Mouse (Mus musculus) lung, postnatal 14 days (tissue): ENCODE data around the gene Dzip1.
A peak's percentile ranks its signal among the peaks of the same experiment; 100 is the strongest.

Source experiments
- DNase-seq: peaks from one replicate; pipeline ENCODE4 v3.0.0; 2021

Dzip1 gene

DNA sequence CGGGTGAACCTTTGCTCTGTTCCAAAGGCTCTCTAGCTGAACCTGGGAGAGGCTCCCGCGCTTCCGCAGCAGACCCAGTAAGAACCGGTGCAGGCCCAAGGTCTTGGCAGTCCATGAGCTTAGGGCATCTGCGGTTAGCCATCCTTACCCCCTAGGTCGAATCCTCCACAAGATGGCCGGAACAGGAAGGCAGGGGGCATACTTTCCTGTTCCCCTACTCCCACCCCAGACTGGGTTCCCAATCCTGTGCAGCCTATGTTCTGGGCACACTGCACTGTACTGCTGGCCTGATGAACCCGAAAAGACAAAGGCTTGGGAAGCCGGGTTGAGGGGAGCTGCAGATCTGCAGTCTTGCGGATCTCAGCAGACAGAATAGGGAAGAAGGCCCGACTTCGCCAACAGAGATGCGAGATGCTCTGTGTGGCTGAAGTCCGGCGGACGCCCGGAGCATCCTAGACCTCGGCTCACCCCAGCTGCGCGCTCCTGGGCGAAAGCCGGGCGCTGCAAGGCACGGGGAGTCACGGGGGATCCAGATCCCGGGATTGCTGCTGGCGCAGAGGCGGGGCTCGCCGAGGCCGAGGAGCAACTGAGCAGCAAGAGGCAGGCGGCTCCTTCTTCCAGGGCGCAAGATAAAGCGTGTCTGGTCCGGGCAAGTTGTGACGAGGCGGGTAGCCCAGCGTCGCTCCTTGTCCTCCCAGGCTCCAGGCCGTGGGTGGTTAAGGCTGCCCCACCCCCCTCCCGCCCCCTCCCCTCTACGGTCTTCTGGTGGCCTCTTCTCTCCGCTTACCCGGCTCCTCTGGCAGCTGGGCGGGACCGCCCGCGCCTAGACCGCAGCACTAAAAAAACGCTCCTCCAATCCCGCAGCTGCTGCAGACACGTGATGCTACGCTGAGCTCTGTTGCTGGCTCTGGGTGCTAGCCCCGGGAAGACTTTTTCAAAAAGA lies at the start of gene Dzip1:
Dzip1 (minus strand) TSS at position 788 of the 943 bp plus-strand sequence.
- DNase-seq: peak; percentile 56

- DNase-seq: no peak
Measured at GRCm38 (mm10) chr14:118972268-118972667, 47.0 kb upstream of the Dzip1 start.

DNA sequence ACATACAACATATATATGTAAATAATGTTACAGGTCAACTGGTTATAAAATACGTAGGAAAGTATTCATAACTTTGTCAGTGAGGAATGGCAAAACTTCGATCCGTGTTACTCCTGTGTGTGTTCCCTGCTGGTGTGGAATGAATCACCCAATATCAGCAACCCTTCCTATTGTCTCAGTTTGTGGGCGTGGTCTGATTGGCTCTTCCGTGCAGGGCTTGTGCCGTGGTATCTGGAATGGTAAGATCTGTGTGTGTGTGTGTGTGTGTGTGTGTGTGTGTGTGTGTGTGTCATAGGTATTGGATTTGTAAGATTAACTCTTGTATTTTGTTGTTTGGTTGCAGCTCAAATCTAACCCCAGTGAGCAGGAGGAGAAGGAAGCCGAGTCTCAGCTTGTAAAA lies 42.4 kb upstream of the Dzip1 start:
- DNase-seq: no peak

- no peak for DNase-seq
Measured at GRCm38 (mm10) chr14:118965356-118966000, 40.2 kb upstream of the Dzip1 start.

- no peak for DNase-seq
Measured at GRCm38 (mm10) chr14:118958010-118958409, 32.8 kb upstream of the Dzip1 start.

DNA sequence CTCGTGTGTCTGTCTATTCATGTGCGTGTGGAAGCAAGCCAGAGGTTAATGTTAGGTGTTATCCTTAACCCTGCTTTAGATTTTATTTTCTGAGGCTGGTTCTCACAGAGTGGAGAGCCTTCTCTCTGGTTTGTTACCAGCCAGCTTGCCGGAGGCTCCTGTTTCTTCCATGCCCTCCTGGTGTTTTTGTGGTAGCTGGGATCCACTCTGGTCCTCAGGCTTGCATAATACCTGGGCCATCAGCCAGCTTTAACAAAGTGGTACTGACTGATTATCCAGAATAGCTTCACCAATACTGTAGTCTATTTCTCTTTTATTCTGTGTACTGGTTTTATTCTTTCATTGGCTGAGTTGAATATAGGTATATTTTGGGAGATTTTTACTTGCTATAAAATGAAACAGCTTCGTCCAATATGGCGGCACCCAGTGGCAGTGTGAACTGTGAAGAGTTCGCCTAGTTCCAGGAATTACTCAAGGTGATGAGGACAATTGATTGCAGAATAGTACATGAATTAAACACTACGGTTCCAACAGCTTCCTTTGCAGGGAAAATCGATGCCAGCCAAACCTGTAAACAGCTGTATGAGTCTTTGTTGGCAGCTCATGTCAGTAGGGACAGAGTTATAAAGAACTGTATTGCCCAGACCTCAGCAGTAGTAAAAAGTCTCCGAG lies 26.8 kb upstream of the Dzip1 start:
- DNase-seq: peak; percentile 60

DNA sequence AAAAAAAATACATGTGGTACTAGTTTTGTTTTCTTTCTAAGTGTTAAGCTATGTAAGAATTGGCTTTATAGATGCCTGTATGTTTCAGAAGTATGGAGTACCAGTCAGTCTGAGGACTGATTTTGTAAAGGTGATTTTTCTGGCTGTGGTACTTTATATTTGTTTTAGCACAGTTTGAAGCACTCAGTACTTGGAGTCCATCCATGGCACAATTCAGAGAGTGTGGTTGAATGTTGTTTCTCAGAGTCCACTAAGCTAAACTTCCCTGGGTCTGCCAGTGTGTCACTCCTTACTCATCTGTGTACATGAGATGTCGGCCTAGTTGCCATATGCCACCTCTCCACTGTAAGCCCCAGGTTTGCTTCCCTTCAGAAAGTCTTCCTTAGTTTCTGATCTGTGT lies 23.6 kb upstream of the Dzip1 start:
- no peak for DNase-seq

GRCm38 (mm10) chr14:118944702-118945101 lies 19.4 kb upstream of the Dzip1 start:
- DNase-seq: no peak

- DNase-seq: no peak
Measured at GRCm38 (mm10) chr14:118942076-118942475, 16.8 kb upstream of the Dzip1 start.

GRCm38 (mm10) chr14:118940796-118941495 lies 15.7 kb upstream of the Dzip1 start:
- DNase-seq: no peak

DNA sequence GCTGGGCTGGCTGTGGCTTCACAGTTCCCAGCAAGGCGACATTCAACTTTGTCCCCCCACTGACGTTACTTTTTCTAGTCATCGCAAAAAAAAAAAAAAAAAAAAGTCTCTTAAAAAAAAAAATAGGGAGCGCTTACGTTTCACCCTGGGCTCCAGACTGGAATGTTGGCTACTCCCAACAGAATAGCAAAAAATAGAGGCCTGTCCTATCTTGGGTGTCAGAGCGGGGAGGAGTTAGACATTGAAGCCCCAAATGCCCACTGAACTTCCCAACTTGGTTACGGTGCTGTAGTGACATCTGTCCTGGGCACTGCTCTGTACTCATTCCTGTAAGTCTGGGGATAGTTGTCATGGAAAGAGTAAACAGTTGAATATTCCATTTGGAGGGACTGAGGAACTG lies 13.3 kb upstream of the Dzip1 start:
- DNase-seq: peak; percentile 25

DNA sequence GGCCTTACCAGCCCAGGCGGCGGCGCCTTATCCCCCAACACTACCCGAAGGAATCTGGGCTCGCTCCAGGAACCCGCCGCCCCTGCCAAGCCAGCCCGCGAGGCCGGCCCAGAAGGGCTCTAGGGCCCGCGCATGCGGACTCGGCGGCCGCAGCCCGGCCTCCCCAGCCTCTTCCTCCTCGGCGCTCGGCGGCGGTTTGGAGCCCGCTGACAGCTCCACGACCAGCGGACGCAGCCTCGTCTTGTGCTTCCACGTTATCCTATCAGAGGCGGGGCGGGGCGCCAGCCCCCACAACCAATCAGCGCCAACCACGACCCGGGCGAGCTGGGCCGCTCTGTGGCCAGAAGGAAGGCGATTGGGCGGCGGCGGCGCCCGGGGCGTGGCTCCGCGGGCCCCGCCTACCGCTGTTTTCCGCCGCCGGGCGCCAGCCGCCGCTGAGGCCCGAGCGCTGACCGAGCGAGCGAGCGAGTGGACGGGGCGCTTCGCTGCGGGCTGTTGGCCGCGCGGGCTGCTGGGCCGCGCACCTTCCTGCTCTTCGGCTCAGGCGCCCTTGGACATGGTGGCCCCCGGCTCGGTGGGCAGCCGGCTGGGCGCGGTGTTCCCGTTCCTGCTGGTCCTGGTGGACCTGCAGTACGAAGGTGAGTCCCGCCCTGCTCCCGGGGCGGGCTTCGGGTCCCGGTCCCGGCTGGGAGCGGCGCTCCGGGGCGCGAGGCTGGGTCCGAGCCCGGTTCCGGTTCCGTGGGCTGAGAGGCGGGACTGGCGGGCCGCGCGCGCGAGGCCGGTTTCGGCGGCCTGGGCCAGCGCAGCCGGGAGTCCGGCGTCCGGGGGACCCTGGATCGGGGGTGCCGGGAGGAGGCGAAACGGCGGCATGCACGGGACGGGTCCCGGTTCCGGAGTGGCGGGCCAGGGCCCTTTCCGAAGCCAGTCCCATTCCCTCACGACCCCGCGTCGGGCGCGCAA lies 12.6 kb upstream of the Dzip1 start, which contains the start of gene Dnajc3:
Dnajc3 (plus strand) TSS at position 444 of the 960 bp plus-strand sequence.
- DNase-seq: peak; percentile 99

- DNase-seq: no peak
Measured at GRCm38 (mm10) chr14:118936952-118937351, 11.7 kb upstream of the Dzip1 start.

DNA sequence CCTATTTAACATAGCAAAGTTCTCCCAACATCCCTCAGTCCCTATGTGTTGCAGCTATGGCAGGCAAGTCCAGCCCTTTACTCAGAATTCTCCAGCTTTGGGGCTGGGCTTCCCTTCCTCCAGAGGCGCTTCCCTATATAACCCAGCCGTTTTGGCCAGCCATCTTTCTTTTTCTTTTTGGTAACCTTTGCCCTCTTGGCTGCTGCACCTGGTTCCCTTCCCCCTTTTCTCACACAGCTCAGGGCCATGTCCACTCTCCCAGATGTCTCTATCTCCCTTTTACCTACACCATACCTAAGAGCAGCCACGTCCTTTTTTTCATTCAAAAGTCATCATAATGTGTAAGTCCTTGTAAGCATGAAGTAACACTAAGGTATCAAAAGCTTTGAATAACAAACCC lies 11.0 kb upstream of the Dzip1 start:
- no peak for DNase-seq

DNA sequence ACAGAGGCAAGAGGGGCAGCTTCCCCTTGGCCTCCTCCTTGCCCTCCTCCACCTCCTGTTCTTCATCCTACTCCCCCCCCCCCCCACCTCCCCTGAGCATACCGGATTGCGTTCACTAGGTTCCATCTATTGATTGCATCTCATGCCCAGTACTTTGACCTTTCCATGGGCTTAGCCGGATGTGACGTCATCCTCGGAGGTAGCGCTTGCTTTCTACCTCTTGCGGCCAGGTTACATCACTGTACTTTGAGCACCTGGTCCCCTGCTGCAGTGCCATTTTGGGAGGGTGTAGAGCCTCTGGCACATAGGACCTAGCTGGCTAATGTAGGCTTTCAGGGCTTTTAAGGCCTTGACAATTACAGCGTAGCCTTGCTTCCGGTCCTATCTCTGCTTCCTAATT lies 9.4 kb upstream of the Dzip1 start:
- DNase-seq: no peak

DNA sequence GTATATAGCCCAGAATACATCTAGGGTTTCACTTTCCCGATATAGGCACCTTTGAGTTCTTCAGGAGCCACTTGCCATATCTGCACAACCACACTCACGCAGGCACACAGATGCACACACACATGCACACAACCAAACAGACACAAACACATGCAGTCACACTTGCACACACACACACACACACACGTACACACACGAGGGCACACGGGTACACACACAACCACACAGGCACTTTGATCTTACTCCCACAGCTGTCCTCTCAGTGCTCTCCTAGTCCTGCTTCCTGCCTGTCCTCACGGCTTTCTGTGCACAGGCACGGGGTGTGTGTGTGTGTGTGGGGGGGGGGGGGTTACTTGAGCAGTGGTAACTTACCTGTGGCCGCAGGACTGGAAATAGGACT lies 7.7 kb upstream of the Dzip1 start:
- no peak for DNase-seq

DNA sequence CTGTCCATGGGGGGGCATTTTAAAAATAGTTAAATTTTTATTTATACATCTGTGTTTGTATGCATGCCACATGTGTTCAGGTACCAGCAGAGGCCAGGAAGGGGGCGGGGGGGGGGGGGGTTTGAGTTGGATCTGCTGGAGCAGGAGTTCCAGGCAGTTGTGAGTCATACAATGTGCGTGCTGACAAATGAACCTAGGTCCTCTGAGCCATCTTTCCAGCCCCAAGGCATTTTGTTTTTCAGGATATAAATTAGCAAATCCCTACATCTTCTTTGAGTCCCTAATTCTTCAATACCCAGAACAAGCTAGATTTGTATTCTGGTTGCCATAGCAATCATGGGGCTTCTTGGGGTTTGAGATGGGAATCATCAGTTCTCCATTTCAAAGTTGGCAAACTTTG lies 5.9 kb upstream of the Dzip1 start:
- no peak for DNase-seq

DNA sequence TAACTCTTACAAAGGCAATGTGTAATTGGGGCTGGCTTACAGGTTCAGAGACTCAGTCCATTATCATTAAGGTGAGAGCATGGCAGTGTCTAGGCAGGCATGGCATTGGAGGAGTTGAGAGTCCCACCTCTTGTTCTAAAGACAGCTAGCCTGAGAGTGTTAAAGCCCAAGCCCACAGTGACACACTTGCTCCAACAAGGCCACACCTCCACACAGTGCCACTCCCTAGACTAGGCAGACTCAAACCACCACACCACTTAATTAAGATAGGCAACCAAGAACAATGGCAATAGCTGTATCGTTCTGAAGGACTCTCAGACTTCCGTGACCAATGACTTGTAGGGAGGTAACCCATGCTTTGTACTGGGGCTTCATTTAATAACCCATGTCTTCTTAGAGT lies 5.5 kb upstream of the Dzip1 start:
- no peak for DNase-seq

- DNase-seq: no peak
Measured at GRCm38 (mm10) chr14:118929779-118930178, 4.5 kb upstream of the Dzip1 start.

DNA sequence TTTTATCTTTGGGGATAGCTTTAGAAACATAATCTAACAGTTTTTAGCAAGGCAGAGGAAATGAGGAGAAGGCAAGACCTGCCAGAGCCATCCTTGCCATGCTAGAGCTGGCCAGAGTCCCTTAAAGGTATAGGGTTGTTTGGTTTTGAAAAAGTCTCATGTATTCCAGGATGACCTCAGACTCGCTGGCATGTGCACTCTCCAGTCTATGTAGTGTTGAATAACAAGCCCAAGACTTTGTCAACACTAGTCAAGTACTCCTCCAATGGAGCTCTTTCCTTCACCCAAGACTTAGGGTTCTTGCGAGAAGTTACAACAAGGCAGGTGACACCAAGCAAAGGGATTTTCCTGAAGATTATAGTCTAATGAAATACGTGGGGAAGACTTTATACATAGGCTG lies 3.3 kb upstream of the Dzip1 start:
- DNase-seq: no peak

GRCm38 (mm10) chr14:118922667-118923184 lies 2.5 kb downstream of the Dzip1 start:
- DNase-seq: peak; percentile 42
